Mouse (Mus musculus): ENCODE results near the gene Nfix. TPM values are rescaled to one million over a fixed set of nuclear protein-coding genes. Genes with fewer than 3 reads are reported as not detected.

Gene Nfix
- polyA plus RNA-seq, 1 experiment = not detected

- H3K4me3 ChIP-seq (ENCODE audit: insufficient read depth, low read depth, low read length) = no peak overlapping the region
- H3K27ac ChIP-seq (ENCODE audit: insufficient read depth, low read depth, low read length) = peak overlapping the region; percentile 81
- H3K4me1 ChIP-seq (ENCODE audit: control insufficient read depth, insufficient read depth, low read length) = peaks cover 43% of the 10 kb centered on the region
- TF ChIP-seq POLR2A (IDR thresholded peaks at IDR 0.05; ENCODE audit: insufficient read depth, low read depth, low read length) (no peak), CTCF (IDR thresholded peaks at IDR 0.05; ENCODE audit: insufficient read depth, low read depth, low read length) (no peak)
- 72% methylated on average over 9 of the region's 9 CpGs for WGBS
These were observed 7.0 kb downstream of the Nfix start for GRCm38 (mm10) chr8:84793134-84793533.

- H3K27ac ChIP-seq (ENCODE audit: insufficient read depth, low read depth, low read length) = no peak overlapping the region; the same call in 1 of the 2 replicates
- TF ChIP-seq CTCF (IDR thresholded peaks at IDR 0.05; ENCODE audit: insufficient read depth, low read depth, low read length) (no peak), POLR2A (IDR thresholded peaks at IDR 0.05; ENCODE audit: insufficient read depth, low read depth, low read length) (no peak)
- peaks cover 39% of the 10 kb centered on the region for H3K4me1 ChIP-seq (ENCODE audit: control insufficient read depth, insufficient read depth, low read length)
- no peak overlapping the region for H3K4me3 ChIP-seq (ENCODE audit: insufficient read depth, low read depth, low read length)
- 82% methylated on average over 12 of the region's 12 CpGs for whole genome bisulfite sequencing
These were observed 7.7 kb downstream of the Nfix start for GRCm38 (mm10) chr8:84792429-84792947.

- Histone ChIP-seq H3K4me1 (ENCODE audit: control insufficient read depth, insufficient read depth, low read length) (peaks cover 49% of the 10 kb centered on the region), H3K27ac (ENCODE audit: insufficient read depth, low read depth, low read length) (no peak overlapping the region), H3K4me3 (ENCODE audit: insufficient read depth, low read depth, low read length) (no peak overlapping the region)
- TF ChIP-seq CTCF (IDR thresholded peaks at IDR 0.05; ENCODE audit: insufficient read depth, low read depth, low read length) = no peak
- TF ChIP-seq POLR2A (IDR thresholded peaks at IDR 0.05; ENCODE audit: insufficient read depth, low read depth, low read length) = no peak
- WGBS = 80% methylated on average over 2 of the region's 2 CpGs
These were observed 9.6 kb downstream of the Nfix start for GRCm38 (mm10) chr8:84790537-84790936.

DNA sequence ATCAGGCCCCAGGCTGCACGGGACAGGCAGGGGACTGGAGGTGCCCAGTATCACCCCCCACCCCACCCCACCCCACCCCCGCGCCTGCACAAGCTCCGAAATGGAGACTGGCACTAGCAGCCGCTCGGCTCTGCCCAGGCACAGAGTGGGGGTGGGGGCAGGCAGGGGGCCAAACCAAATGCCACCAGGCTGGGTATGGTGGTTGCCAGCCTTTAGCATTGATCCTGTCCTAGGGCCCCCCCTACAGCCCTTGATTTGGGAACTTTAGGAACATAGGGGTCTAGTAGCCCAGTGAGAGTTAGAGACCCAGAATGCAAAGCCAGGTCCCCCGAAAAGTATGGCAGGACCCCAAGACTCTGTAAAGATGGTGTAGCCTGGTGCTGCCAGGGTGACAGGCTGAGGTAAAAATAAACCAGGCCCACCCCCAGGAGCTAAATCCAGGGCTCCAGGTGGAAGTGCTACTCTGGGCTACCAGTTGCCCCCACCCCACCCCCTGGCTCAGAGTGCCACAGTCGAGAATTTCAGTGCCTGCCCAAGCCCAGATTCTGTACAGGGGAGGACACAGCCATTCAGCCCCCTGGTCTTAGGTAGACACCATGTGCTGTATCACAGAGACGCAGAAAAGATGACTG, 10.2 kb downstream of the Nfix start:
- Histone ChIP-seq H3K4me1 (ENCODE audit: control insufficient read depth, insufficient read depth, low read length) (peaks cover 55% of the 10 kb centered on the region), H3K27ac (ENCODE audit: insufficient read depth, low read depth, low read length) (no peak overlapping the region), H3K4me3 (ENCODE audit: insufficient read depth, low read depth, low read length) (no peak overlapping the region)
- TF ChIP-seq POLR2A (IDR thresholded peaks at IDR 0.05; ENCODE audit: insufficient read depth, low read depth, low read length) (no peak), CTCF (IDR thresholded peaks at IDR 0.05; ENCODE audit: insufficient read depth, low read depth, low read length) (no peak)
- WGBS = 62% methylated on average over 9 of the region's 9 CpGs

DNA sequence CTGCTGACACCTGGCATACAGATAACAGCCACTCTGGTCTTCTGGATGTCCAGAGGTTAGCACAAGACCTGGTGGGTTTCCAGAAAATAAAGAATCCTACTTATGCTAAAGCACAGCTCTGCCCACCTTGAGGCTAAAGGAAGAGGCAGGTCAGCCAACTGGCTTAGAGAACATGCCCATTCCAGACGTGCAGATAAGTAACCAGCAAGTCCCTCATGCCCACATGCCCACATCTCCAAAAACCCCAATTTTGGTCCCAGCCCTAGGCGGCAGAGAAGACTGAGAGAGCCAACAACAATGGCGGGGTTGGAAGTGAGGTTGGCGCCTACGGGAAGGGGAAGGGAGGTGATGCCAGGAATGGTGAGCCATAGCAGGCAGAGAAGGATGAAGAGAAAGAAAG, 10.8 kb downstream of the Nfix start:
- peaks cover 56% of the 10 kb centered on the region for H3K4me1 ChIP-seq (ENCODE audit: control insufficient read depth, insufficient read depth, low read length)
- no peak overlapping the region for H3K27ac ChIP-seq (ENCODE audit: insufficient read depth, low read depth, low read length)
- no peak overlapping the region for H3K4me3 ChIP-seq (ENCODE audit: insufficient read depth, low read depth, low read length)

GRCm38 (mm10) chr8:84788896-84789295, 11.2 kb downstream of the Nfix start:
- Histone ChIP-seq H3K27ac (ENCODE audit: insufficient read depth, low read depth, low read length) (no peak overlapping the region), H3K4me3 (ENCODE audit: insufficient read depth, low read depth, low read length) (no peak overlapping the region), H3K4me1 (ENCODE audit: control insufficient read depth, insufficient read depth, low read length) (peaks cover 56% of the 10 kb centered on the region)
- TF ChIP-seq POLR2A (IDR thresholded peaks at IDR 0.05; ENCODE audit: insufficient read depth, low read depth, low read length) (no peak), CTCF (IDR thresholded peaks at IDR 0.05; ENCODE audit: insufficient read depth, low read depth, low read length) (no peak)
- WGBS = 46% methylated on average over 11 of the region's 11 CpGs

More for the DNA sequence above, 10.8 kb downstream of the Nfix start:
- TF ChIP-seq CTCF (IDR thresholded peaks at IDR 0.05; ENCODE audit: insufficient read depth, low read depth, low read length) = no peak
- no peak for TF ChIP-seq POLR2A (IDR thresholded peaks at IDR 0.05; ENCODE audit: insufficient read depth, low read depth, low read length)
- 71% methylated on average over 5 of the region's 5 CpGs for WGBS

DNA sequence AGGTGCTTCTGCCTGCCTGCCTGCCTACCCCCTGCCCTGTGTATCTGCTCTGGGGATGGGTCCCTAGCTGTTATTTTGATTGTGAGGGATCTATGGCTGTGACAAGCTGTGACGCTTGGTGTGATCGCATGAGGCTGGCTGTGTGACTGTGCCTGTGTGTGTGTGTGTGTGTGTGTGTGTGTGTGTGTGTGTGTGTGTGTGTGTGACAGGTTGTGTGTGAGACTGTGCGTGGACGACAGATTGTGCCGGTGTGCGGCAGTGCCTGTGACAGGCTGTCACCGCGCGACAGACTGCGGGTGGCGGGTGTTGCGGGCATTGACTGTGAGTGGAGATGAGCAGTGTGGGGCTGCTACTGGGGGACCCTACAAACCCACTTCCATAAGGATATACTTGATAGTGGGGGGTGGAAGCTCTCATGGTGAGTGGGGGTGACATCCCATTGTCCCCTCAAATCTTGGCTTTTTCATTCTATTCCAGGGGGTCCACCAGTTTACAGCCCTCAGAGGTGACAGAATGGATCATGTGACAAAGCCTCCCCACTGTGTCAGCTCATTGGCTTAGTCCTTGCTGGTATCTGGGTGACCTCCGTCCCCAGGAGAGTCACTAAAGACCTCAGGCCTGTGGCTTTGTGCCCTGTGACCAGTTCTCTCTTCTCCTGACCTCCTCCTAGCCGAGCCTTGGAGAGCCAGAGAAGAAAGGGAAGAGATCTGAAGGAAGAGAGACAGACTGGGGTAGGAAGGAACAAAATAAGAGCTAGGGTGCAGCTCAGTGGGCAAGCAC, 12.4 kb downstream of the Nfix start:
- no peak for TF ChIP-seq CTCF (IDR thresholded peaks at IDR 0.05; ENCODE audit: insufficient read depth, low read depth, low read length)
- no peak for TF ChIP-seq POLR2A (IDR thresholded peaks at IDR 0.05; ENCODE audit: insufficient read depth, low read depth, low read length)
- H3K4me1 ChIP-seq (ENCODE audit: control insufficient read depth, insufficient read depth, low read length) = peaks cover 50% of the 10 kb centered on the region
- no peak overlapping the region for H3K4me3 ChIP-seq (ENCODE audit: insufficient read depth, low read depth, low read length)
- 0 out of 2 replicates have a peak overlapping the region, but pooled peaks have one; percentile 16 for H3K27ac ChIP-seq (ENCODE audit: insufficient read depth, low read depth, low read length)
- 79% methylated on average over 14 of the region's 14 CpGs for WGBS

DNA sequence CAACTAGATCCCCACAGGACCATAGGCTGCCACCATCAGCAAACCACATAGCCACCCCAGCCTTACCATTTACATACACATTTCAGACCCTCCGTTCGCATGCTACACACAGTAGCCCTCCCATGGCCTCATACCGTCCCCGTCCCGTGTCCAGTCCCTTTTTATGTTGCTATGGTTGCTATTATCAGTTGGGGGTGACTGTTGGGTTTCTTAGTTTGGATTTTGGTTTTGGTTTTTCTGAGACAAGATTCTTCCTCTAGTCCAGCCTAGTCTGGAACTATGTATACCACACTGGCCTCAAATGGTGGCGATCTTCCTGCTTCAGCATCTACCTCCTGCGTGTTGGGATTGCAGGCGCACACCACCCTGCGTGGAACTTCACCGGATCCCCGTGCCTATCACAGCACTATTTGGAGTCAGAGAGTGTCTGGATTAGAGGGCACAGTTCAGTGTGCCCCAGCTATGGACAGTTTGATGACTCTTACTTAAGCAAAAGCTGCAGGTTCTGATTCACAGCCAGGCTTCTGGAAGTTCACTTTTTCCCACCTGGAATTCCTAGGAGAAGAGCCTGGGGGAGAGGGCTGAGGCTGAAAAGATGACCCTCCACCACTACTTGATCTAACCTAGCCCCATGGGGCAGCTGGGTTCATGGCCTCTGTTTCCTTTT, 13.2 kb downstream of the Nfix start:
- TF ChIP-seq POLR2A (IDR thresholded peaks at IDR 0.05; ENCODE audit: insufficient read depth, low read depth, low read length) (no peak), CTCF (IDR thresholded peaks at IDR 0.05; ENCODE audit: insufficient read depth, low read depth, low read length) (no peak)
- Histone ChIP-seq H3K4me1 (ENCODE audit: control insufficient read depth, insufficient read depth, low read length) (peaks cover 54% of the 10 kb centered on the region), H3K27ac (ENCODE audit: insufficient read depth, low read depth, low read length) (0 out of 2 replicates have a peak overlapping the region, but pooled peaks have one; percentile 3), H3K4me3 (ENCODE audit: insufficient read depth, low read depth, low read length) (no peak overlapping the region)
- WGBS = 76% methylated on average over 11 of the region's 11 CpGs

All from olfactory bulb, adult 2 months (tissue).